Mouse (Mus musculus) left cerebral cortex, adult 11 months (tissue): ENCODE data around the gene Kcne1l.

Experiments
- DNase-seq: peaks from one replicate; pipeline ENCODE4 v3.0.0; 2022; ENCODE audit warnings: low spot score

Gene Kcne1l

GRCm38 (mm10) chrX:142305869-142306581 is at the start of gene Kcne1l:
Kcne1l (minus strand) TSS chrX:142306294.
- no peak for DNase-seq

GRCm38 (mm10) chrX:142336207-142336606 is 30.1 kb upstream of the Kcne1l start:
- no peak for DNase-seq

GRCm38 (mm10) chrX:142335502-142335901 is 29.4 kb upstream of the Kcne1l start:
- DNase-seq, result no peak

- no peak for DNase-seq
Measured at GRCm38 (mm10) chrX:142325760-142326159, 19.7 kb upstream of the Kcne1l start.

GRCm38 (mm10) chrX:142316106-142316505 is 10.0 kb upstream of the Kcne1l start:
- DNase-seq, result no peak

GRCm38 (mm10) chrX:142315270-142315669 is 9.2 kb upstream of the Kcne1l start:
- no peak for DNase-seq

GRCm38 (mm10) chrX:142314307-142315024 is 8.4 kb upstream of the Kcne1l start:
- peak; percentile 70 for DNase-seq

GRCm38 (mm10) chrX:142310431-142310830 is 4.3 kb upstream of the Kcne1l start:
- no peak for DNase-seq

- DNase-seq, result no peak
Measured at GRCm38 (mm10) chrX:142305010-142305868, 855 bp downstream of the Kcne1l start.

- no peak for DNase-seq
Measured at GRCm38 (mm10) chrX:142304592-142304991, 1.5 kb downstream of the Kcne1l start.

- no peak for DNase-seq
Measured at GRCm38 (mm10) chrX:142303456-142303855, 2.6 kb downstream of the Kcne1l start.

GRCm38 (mm10) chrX:142285905-142286304 is 20.2 kb downstream of the Kcne1l start:
- DNase-seq, result no peak

- no peak for DNase-seq
Measured at GRCm38 (mm10) chrX:142276573-142276972, 29.5 kb downstream of the Kcne1l start.

GRCm38 (mm10) chrX:142276031-142276430 is 30.1 kb downstream of the Kcne1l start:
- DNase-seq, result no peak
